Mouse (Mus musculus): ENCODE data around the gene Map3k15.

DNA sequence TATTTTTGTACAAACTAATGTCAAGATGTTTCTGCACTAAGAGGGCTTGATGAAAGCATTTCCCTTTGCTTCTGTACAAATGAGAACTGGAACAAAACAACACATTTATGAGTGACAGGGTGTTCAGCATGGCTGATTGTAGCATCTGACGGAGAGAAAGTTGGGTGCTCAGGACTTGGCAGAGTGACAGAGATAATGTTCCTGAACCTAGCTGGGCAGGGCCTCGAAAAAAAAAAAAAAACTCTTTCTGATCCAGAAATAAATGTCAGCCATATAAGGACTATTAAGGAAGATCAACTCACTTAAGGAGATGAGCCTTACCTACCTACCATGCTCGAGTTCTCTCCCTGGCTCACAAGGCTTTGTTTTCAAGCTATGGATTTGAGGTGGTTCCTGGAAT lies 12.0 kb upstream of the Map3k15 start:
- no peak for TF ChIP-seq CTCF (IDR thresholded peaks at IDR 0.05; ENCODE audit: control insufficient read depth, insufficient read depth, low read length)
- no peak for TF ChIP-seq POLR2A (IDR thresholded peaks at IDR 0.05; ENCODE audit: borderline replicate concordance, control insufficient read depth, low read depth, low read length)

Data from bone marrow, adult 2 months (tissue).